Mouse (Mus musculus) testis, adult 2 months (tissue): ENCODE data around the gene Fgf6. TPM values are rescaled to one million over a fixed set of nuclear protein-coding genes. Genes with fewer than 3 reads are reported as not detected.

Experiments used
- H3K27ac ChIP-seq: fragments of 200-500 bp; 2 replicates; pipeline ENCODE4 v1.5.1; 2012; ENCODE audit warnings: low read depth, low read length; ENCODE audit not compliant: control insufficient read depth, insufficient read depth
- H3K27me3 ChIP-seq: fragments of 200-500 bp; 2 replicates; pipeline ENCODE4 v1.6.1; 2012; ENCODE audit warnings: mild to moderate bottlenecking, low read length, moderate library complexity; ENCODE audit not compliant: control insufficient read depth, insufficient read depth
- H3K36me3 ChIP-seq: fragments of 200-500 bp; 2 replicates; pipeline ENCODE4 v1.6.1; 2012; ENCODE audit warnings: mild to moderate bottlenecking, low read length; ENCODE audit not compliant: control insufficient read depth, insufficient read depth
- H3K4me1 ChIP-seq: fragments of 200-500 bp; 2 replicates; pipeline ENCODE4 v1.6.1; 2012; ENCODE audit warnings: low read length; ENCODE audit not compliant: control insufficient read depth, insufficient read depth
- H3K4me3 ChIP-seq: fragments of 200-500 bp; 2 replicates; pipeline ENCODE4 v1.5.1; 2012; ENCODE audit warnings: low read depth, mild to moderate bottlenecking, low read length, moderate library complexity, mixed read lengths; ENCODE audit not compliant: control insufficient read depth
- CTCF ChIP-seq: fragments of 200-500 bp; IDR thresholded peaks from 2 replicates; pipeline ENCODE4 v1.5.1; 2012; ENCODE audit warnings: low read depth, mild to moderate bottlenecking, inconsistent platforms, low read length, moderate library complexity; ENCODE audit not compliant: control insufficient read depth, insufficient read depth, insufficient replicate concordance
- POLR2A ChIP-seq: fragments of 200-500 bp; IDR thresholded peaks from 2 replicates; pipeline ENCODE4 v1.6.1; 2012; ENCODE audit warnings: low read depth, mild to moderate bottlenecking, inconsistent platforms, low read length, moderate library complexity; ENCODE audit not compliant: control insufficient read depth
- polyA plus RNA-seq: library from polyadenylated mRNA; depleted of rRNA; stranded (reverse); fragments of >200 nt; gene quantifications from 2 replicates; pipeline ENCODE4 v1.2.3, GENCODE M21; 2012; rRNA removed

Gene Fgf6
- 0.04 and 0.06 TPM in 2 replicates for polyA plus RNA-seq

DNA sequence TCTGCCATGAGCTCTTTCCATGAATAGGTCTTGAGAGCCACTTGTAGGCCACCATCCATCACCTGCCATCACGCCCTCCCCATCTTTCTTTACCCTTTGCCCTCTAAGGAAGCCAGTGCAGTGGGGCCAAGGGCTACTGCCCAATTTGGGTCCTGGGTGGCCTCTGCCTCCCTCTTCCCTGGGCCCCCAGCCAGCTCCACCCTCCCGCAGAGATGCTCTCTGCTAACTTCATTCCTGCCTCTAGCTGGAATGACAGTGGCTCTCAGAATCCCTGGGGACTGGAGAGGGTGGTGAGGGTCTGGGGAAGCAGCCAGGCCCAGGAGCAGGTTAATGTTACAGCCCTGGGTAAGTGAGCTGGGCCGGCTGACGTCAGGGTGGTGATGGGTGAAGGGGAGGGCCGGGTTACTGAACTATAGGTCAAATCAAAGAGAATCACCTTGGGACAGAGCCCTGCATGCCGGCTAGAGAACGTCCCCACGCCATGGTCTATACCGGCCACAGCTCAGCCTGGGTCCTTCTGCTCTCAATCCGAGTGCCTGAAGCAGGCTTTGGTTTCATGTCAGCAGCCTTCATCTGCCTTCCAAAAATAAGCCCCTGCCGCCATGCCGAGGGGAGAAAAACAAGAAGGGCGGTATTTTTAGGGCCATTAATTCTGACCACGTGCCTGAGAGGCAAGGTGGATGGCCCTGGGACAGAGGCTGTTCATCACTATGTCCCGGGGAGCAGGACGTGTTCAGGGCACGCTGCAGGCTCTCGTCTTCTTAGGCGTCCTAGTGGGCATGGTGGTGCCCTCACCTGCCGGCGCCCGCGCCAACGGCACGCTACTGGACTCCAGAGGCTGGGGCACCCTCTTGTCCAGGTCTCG is at the start of gene Fgf6:
Gene Fgf6, plus strand, starts transcription at position 681 of the 865 bp plus-strand sequence.
- no peak within 1 kb of the TSS for H3K27ac ChIP-seq
- no peaks in the 10 kb centered on the region for H3K27me3 ChIP-seq
- H3K4me3 ChIP-seq, result no peak within 1 kb of the TSS
- TF ChIP-seq POLR2A, result no peak
- no peak for TF ChIP-seq CTCF
- H3K4me1 ChIP-seq, result peaks cover 6% of the 10 kb centered on the region; the same call in 1 of the 2 replicates
- no peaks in the 10 kb centered on the region for H3K36me3 ChIP-seq

DNA sequence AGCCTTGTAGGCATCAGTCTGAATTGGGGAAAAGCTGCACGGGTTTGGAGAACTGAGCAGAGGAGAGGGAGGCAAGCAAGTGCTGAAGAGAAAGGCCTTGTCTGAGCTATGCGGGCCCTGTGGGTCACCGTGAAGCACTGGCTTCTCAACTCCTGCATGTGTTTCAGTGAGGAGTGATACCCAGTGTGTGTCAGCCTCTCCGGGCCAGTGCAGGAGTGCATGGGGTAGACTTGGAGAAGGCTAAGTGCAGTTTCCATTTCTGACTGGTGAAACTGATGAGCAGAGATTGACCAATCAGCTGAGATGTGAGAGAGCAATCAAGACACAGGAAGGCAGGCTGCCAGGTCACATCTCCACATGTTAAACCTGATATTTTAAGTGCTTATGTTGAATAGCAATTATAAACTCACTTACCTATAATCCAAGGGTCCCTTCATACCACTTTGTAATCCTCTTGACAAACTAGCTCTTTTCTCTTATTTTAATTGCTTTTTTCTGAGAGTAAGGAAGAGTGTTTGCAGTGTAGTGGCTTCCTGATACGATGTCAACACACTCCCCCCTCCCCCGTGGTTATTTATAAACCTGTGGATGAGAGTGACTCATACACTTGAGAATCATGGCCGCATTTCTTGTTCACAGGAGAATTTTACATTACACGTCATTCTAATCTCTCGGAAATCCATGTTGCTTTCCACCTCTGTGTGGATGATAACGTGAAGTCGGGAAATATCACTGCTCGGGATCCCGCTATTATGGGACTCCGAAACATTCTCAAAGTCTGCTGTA is 49.0 kb upstream of the Fgf6 start:
- TF ChIP-seq POLR2A (no peak), CTCF (no peak)
- Histone ChIP-seq H3K27me3 (no peaks in the 10 kb centered on the region), H3K4me3 (no peak overlapping the region), H3K27ac (no peak overlapping the region), H3K4me1 (no peaks in the 10 kb centered on the region), H3K36me3 (peaks cover 6% of the 10 kb centered on the region)

DNA sequence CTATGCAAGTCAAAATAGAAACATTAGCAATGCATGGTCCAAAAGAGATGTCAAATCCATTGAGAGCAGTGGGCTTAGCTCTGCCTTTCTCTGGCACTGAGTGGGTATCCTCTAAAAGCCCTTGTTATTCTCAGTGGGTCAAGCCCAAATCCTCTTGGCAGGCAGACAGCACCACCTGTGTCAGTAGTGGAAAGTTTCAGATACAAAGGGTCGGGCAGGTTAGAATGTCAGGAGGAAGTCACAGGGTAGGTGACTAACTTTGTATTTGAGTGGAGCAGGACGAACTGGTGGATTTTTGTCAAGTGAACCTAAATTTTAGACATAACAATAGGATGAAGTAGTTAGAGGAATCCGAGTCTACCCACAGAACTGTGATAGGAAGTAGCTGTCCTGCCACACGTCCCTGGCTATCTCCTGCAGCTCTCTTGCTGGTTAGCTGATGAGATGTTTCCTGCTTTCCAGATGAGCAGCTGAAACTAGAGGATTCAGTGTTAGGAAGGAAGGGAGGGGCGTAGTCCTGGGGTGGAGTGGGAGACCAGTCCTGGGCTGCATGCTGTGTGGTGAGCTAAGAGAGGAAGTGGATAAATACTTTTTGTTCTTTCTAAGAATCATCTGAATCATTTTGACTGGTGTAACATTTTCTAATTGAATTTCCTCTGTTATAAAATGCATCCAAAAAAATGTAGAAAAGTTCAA is 33.7 kb upstream of the Fgf6 start:
- no peak for TF ChIP-seq CTCF
- TF ChIP-seq POLR2A, result no peak
- Histone ChIP-seq H3K4me3 (no peak overlapping the region), H3K4me1 (no peaks in the 10 kb centered on the region), H3K36me3 (no peaks in the 10 kb centered on the region), H3K27ac (no peak overlapping the region), H3K27me3 (no peaks in the 10 kb centered on the region)

DNA sequence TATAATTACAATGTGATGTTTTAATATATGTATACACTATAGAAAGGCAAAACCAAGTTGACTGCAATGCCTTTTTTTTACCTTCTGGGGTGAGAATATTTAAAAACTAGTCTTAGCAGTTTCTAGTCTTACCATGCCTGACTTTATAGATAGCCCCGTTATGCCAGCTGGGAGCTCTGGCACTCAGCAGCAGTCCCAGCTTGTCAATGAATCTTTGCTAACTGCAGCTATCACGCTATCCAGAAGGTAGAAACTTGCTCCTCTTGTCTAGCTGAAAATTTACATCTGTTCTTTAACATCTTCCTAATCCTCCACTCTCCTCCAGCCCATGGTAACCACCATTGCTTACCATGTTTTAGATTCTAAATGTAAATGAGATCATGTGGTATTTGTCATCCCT is 21.7 kb upstream of the Fgf6 start:
- no peak for TF ChIP-seq CTCF
- no peak for TF ChIP-seq POLR2A
- Histone ChIP-seq H3K27me3 (no peaks in the 10 kb centered on the region), H3K27ac (no peak overlapping the region), H3K4me1 (no peaks in the 10 kb centered on the region), H3K36me3 (no peaks in the 10 kb centered on the region), H3K4me3 (no peak overlapping the region)

DNA sequence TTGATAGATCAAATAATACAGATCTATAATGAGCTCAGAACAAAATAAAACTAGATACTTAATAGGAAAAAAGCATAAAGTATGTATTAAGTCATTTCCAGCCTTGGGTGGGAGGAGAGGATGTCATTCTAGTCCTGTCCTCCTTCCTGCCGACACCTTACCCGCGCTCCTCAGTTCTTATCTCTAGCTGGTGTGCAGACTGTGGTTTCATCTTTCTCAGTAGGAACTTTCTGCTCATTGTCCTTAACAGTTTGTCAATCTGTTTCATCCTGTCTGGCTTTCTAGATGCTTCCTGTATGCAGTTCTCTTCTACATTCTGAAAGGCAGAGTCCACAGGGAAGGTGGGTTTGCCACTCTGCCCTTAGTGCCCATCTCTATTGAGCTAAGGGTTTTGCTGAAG is 19.9 kb upstream of the Fgf6 start:
- Histone ChIP-seq H3K27ac (no peak overlapping the region), H3K36me3 (no peaks in the 10 kb centered on the region), H3K27me3 (no peaks in the 10 kb centered on the region), H3K4me1 (no peaks in the 10 kb centered on the region), H3K4me3 (no peak overlapping the region)
- no peak for TF ChIP-seq POLR2A
- no peak for TF ChIP-seq CTCF

DNA sequence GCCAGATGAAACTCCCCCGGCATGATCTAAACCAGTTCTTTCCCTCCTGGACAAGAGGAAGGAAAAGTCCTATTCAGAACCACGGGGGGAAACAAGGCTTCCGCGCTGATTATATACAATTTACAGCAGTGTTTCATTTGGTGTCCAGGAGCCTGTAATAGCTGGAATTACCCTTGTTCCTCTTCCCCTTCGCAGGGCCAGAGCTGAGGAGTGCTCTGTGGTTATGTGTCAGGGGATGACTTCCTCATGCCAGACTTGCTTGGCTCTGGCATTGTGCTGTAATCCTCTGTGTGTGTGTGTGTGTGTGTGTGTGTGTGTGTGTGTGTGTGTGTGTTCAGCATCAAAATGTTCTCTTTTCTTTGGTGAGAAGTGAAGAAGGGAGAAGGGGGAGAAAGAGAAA is 19.0 kb upstream of the Fgf6 start:
- H3K36me3 ChIP-seq, result no peaks in the 10 kb centered on the region
- no peak overlapping the region for H3K4me3 ChIP-seq
- no peak overlapping the region for H3K27ac ChIP-seq
- TF ChIP-seq POLR2A (no peak), CTCF (no peak)
- H3K4me1 ChIP-seq, result no peaks in the 10 kb centered on the region
- no peaks in the 10 kb centered on the region for H3K27me3 ChIP-seq

DNA sequence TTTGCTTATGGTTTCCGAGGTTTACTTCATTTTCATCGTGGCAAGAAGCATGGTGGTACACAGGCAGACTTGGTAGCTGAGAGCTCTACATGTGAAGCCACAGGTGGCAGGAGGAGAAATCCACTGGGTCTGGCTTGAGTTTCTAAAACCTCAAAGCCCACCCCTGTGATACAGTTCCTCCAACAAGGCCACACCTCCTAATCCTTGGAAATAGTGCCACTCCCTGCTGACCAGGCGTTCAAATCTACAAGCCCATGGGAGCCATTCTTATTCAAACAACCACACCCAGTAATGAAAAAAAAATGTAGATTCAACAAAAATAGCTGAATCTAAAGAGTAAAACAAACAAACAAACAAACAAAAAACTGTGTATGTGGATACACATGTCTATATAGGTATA is 9.7 kb upstream of the Fgf6 start:
- Histone ChIP-seq H3K27me3 (no peaks in the 10 kb centered on the region), H3K36me3 (no peaks in the 10 kb centered on the region), H3K27ac (no peak overlapping the region), H3K4me3 (no peak overlapping the region), H3K4me1 (0 out of 2 replicates have a peak, but pooled peaks cover 2% of the 10 kb centered on the region)
- TF ChIP-seq CTCF (no peak), POLR2A (no peak)
